Mouse (Mus musculus): Measurements from ENCODE around the gene Mief1. TPM values are rescaled to one million over a fixed set of nuclear protein-coding genes. Genes with fewer than 3 reads are reported as not detected.

The Mief1 gene
- total and polyA plus RNA-seq, 3 experiments, result 19.2 to 34.4 (median 20.7) TPM

- H3K27ac ChIP-seq (ENCODE audit: insufficient read depth, low read depth), result no peak overlapping the region
- H3K9me3 ChIP-seq (replicated peaks; ENCODE audit: low read length), result no peaks in the 10 kb centered on the region
- H3K9ac ChIP-seq (ENCODE audit: insufficient read depth, low read depth), result no peak overlapping the region
- H3K36me3 ChIP-seq (replicated peaks in 1 of 2; ENCODE audit: control insufficient read depth in 1 of 2, insufficient read depth in 1 of 2, low read length in 1 of 2), result no peaks in the 10 kb centered on the region
- H3K79me2 ChIP-seq (replicated peaks; ENCODE audit: control insufficient read depth, extremely low read depth, insufficient read depth, poor library complexity, severe bottlenecking), result no peaks in the 10 kb centered on the region
- in situ Hi-C loops (cut with MboI; ENCODE audit: low pct_ligation_motif_present, low pct_unique_long_range_greater_than_20kb, low sequenced_read_pairs), result loop anchor here (10.0 kb wide), 1 partner anchor 133 kb away; the partner anchor contains the start of genes Rpl3 and Syngr1
- H3K4me1 ChIP-seq (ENCODE audit: control insufficient read depth in 1 of 2, insufficient read depth in 2 of 2), result peaks cover 2 to 21% of the 10 kb centered on the region in 2 experiments; a peak in 2 of 4 replicates
- H3K27me3 ChIP-seq (replicated peaks), result no peaks in the 10 kb centered on the region
- TF ChIP-seq BHLHE40 (IDR thresholded peaks at IDR 0.05; ENCODE audit: low read depth, low read length) (no peak), MAZ (IDR thresholded peaks at IDR 0.05; ENCODE audit: low read depth, low read length) (no peak), MAX (IDR thresholded peaks at IDR 0.05; ENCODE audit: low read length) (no peak), NRF1 (IDR thresholded peaks at IDR 0.05; ENCODE audit: low read depth, low read length) (no peak), CHD1 (IDR thresholded peaks at IDR 0.05; ENCODE audit: low read depth, low read length) (no peak), JUN (IDR thresholded peaks at IDR 0.05; ENCODE audit: insufficient read depth, low read depth, low read length) (no peak), POLR2AphosphoS2 (IDR thresholded peaks at IDR 0.05; ENCODE audit: low read depth, low read length) (no peak)
- DNase-seq (ENCODE audit: extremely low read depth), result no peak
- H3K4me3 ChIP-seq (replicated peaks in 1 of 3; ENCODE audit: low read depth in 2 of 3, low read length in 2 of 3, poor library complexity in 1 of 3), result no peak overlapping the region
- dilution Hi-C loops (cut with MboI; ENCODE audit: extremely low pct_ligation_motif_present, extremely low pct_unique_long_range_greater_than_20kb, low sequenced_read_pairs), result no loop called here
- H3K4me2 ChIP-seq (ENCODE audit: insufficient read depth, low read depth, poor library complexity, severe bottlenecking), result no peak overlapping the region
Observed at GRCm38 (mm10) chr15:80228071-80228800, 5.6 kb upstream of the Mief1 start.

- dilution Hi-C loops (cut with MboI; ENCODE audit: extremely low pct_ligation_motif_present, extremely low pct_unique_long_range_greater_than_20kb, low sequenced_read_pairs), result no loop called here
- Histone ChIP-seq H3K4me3 (replicated peaks in 1 of 3; ENCODE audit: low read depth in 2 of 3, low read length in 2 of 3, poor library complexity in 1 of 3) (no peak overlapping the region), H3K36me3 (replicated peaks in 1 of 2; ENCODE audit: control insufficient read depth in 1 of 2, insufficient read depth in 1 of 2, low read length in 1 of 2) (peaks cover 19 to 23% of the 10 kb centered on the region in 2 experiments), H3K79me2 (replicated peaks; ENCODE audit: control insufficient read depth, extremely low read depth, insufficient read depth, poor library complexity, severe bottlenecking) (peaks cover 28% of the 10 kb centered on the region), H3K9me3 (replicated peaks; ENCODE audit: low read length) (no peaks in the 10 kb centered on the region), H3K27me3 (replicated peaks) (no peaks in the 10 kb centered on the region), H3K27ac (ENCODE audit: insufficient read depth, low read depth) (no peak overlapping the region), H3K9ac (ENCODE audit: insufficient read depth, low read depth) (no peak overlapping the region), H3K4me2 (ENCODE audit: insufficient read depth, low read depth, poor library complexity, severe bottlenecking) (no peak overlapping the region), H3K4me1 (ENCODE audit: control insufficient read depth in 1 of 2, insufficient read depth in 2 of 2) (peaks cover 4 to 32% of the 10 kb centered on the region in 2 experiments; a peak in 3 of 4 replicates)
- DNase-seq (ENCODE audit: extremely low read depth), result no peak
- TF ChIP-seq RAD21 (IDR thresholded peaks at IDR 0.05; ENCODE audit: low read depth, low read length), result no peak
- no peak for TF ChIP-seq SIN3A (IDR thresholded peaks at IDR 0.05; ENCODE audit: low read length)
- TF ChIP-seq USF2 (conservative IDR thresholded peaks at IDR 0.05; ENCODE audit: low read depth, low read length), result no peak
- TF ChIP-seq RCOR1 (conservative IDR thresholded peaks at IDR 0.05; ENCODE audit: low read depth, low read length), result no peak
- TF ChIP-seq HCFC1 (IDR thresholded peaks at IDR 0.05; ENCODE audit: low read depth, low read length), result no peak
- in situ Hi-C loops (cut with MboI; ENCODE audit: low pct_ligation_motif_present, low pct_unique_long_range_greater_than_20kb, low sequenced_read_pairs), result loop anchor here (10.0 kb wide), 1 partner anchor 288 kb away; no protein-coding TSS in a partner anchor
Observed at GRCm38 (mm10) chr15:80232331-80232730, 1.5 kb upstream of the Mief1 start.
